Mouse (Mus musculus): Measurements from ENCODE around the gene 1700037H04Rik. TPM values are rescaled to one million over a fixed set of nuclear protein-coding genes. Genes with fewer than 3 reads are reported as not detected.

Gene 1700037H04Rik
- polyA plus RNA-seq, 1 experiment from 2014 or later, result 97.1 TPM

DNA sequence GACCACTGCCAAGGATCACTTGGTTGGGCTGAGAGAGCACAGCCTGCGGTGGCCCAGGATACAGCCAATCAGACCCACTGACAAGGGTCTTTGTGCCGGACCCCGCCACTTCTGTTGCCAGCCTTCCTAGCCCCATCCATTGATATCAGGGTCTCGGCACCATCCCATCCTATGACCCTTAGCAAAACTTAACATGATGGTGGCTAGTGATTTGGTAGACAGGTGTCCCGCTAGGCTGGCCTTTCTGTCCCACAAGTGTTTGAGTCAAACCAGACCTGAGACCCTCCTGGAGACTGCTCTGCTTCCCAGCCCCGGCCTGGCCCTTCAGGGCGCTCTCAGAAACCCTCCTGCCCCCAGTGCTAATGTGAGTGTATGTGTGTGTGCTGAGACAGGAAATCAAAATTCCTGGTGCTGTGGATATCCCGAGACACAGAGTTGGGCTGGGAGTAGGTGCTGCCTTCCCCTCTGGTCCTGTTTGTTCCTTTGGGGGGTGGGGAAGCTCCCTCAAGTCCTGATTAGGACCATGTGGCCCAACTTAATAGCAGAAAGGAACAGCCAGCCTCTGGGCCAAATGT lies 25.0 kb downstream of the 1700037H04Rik start:
- no peaks in the 10 kb centered on the region for H3K27me3 ChIP-seq (replicated peaks; ENCODE audit: control insufficient read depth, insufficient read depth, low read length)
- H3K4me1 ChIP-seq (replicated peaks; ENCODE audit: control insufficient read depth, insufficient read depth, low read length), result no peaks in the 10 kb centered on the region
- no peaks in the 10 kb centered on the region for H3K36me3 ChIP-seq (ENCODE audit: control insufficient read depth, insufficient read depth)
- no peaks in the 10 kb centered on the region for H3K9me3 ChIP-seq (ENCODE audit: control insufficient read depth, low read length)
- no peak overlapping the region for H3K4me2 ChIP-seq (ENCODE audit: low read length)
- H3K27ac ChIP-seq (ENCODE audit: low read length), result no peak overlapping the region
- no peak overlapping the region for H3K9ac ChIP-seq (replicated peaks; ENCODE audit: low read depth, low read length)
- ATAC-seq, result no peak
- no peak overlapping the region for H3K4me3 ChIP-seq (replicated peaks; ENCODE audit: low read length)
- WGBS, result 85% methylated on average over 8 of the region's 8 CpGs

DNA sequence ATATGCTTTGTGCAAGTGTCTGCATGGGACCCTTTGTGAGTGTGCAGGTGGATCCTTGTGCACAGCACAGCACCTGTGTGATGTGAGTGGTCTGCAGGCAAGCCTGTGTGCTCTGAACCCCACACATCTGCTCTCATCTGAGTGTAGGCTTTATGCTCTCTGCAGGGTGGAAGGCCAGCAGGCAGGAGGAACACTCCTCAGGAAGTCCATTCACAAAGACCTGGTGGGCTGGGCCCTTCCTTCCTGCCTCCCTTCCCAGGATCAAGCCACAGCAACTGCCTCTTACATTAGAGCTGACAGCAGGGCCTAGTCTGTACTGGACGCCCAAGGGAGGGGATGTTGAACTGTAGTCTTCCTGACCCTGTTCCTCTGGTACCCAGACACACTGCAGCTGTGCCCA lies 25.5 kb downstream of the 1700037H04Rik start:
- Histone ChIP-seq H3K4me2 (ENCODE audit: low read length) (no peak overlapping the region), H3K4me1 (replicated peaks; ENCODE audit: control insufficient read depth, insufficient read depth, low read length) (no peaks in the 10 kb centered on the region), H3K9me3 (ENCODE audit: control insufficient read depth, low read length) (no peaks in the 10 kb centered on the region), H3K27ac (ENCODE audit: low read length) (no peak overlapping the region), H3K9ac (replicated peaks; ENCODE audit: low read depth, low read length) (no peak overlapping the region), H3K36me3 (ENCODE audit: control insufficient read depth, insufficient read depth) (no peaks in the 10 kb centered on the region), H3K4me3 (replicated peaks; ENCODE audit: low read length) (no peak overlapping the region), H3K27me3 (replicated peaks; ENCODE audit: control insufficient read depth, insufficient read depth, low read length) (no peaks in the 10 kb centered on the region)
- WGBS, result 57% methylated on average over 1 of the region's 1 CpGs
- no peak for ATAC-seq

- Histone ChIP-seq H3K4me2 (ENCODE audit: low read length) (no peak within 1 kb of the TSS), H3K36me3 (ENCODE audit: control insufficient read depth, insufficient read depth) (no peaks in the 10 kb centered on the region), H3K27ac (ENCODE audit: low read length) (no peak within 1 kb of the TSS), H3K9me3 (ENCODE audit: control insufficient read depth, low read length) (no peaks in the 10 kb centered on the region), H3K9ac (replicated peaks; ENCODE audit: low read depth, low read length) (no peak within 1 kb of the TSS), H3K27me3 (replicated peaks; ENCODE audit: control insufficient read depth, insufficient read depth, low read length) (no peaks in the 10 kb centered on the region), H3K4me1 (replicated peaks; ENCODE audit: control insufficient read depth, insufficient read depth, low read length) (no peaks in the 10 kb centered on the region), H3K4me3 (replicated peaks; ENCODE audit: low read length) (no peak within 1 kb of the TSS)
- no peak for ATAC-seq
- 89% methylated on average over 9 of the region's 9 CpGs for WGBS
These were observed 26.8 kb downstream of the 1700037H04Rik start, which contains the start of gene Gm11037 for GRCm38 (mm10) chr2:131132930-131133547. TSS of gene Gm11037 (plus strand) at chr2:131133497.

DNA sequence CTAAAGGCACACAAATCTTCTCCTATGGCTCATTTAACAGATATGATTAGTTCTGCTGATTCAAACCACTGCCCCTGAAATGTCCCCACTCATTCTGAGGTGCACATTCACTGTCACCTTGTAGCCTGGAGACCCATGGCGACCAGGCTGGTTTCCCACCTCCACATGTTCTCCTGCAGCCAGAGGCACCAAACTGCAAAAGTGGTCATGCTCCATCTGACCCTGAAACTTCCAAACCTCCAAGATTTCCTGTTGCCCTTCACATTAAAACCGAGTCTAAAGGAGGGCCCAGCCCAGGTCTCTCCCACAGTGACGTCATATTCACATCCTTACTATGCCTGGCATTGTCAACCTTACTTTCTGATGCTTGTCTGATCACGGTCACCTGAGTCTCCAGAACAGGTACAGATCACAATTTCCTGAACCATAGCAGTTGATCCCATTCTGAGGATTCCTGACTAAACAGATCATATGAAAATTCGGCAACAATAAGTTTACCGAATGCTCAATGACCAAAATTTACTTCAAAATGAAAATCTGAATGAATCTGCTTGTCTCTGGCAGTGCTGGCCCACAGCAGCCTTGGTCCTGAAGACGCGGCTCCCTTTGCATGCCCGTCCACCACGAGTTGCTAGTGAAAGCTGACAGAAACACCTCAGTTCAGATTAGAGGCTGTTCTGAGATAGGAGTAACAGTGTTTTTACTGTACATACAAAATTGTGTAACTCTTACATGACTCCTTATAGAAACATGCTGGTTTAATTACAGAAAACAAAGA lies 27.6 kb downstream of the 1700037H04Rik start:
- Histone ChIP-seq H3K4me2 (ENCODE audit: low read length) (no peak overlapping the region), H3K9ac (replicated peaks; ENCODE audit: low read depth, low read length) (no peak overlapping the region), H3K9me3 (ENCODE audit: control insufficient read depth, low read length) (no peaks in the 10 kb centered on the region), H3K27me3 (replicated peaks; ENCODE audit: control insufficient read depth, insufficient read depth, low read length) (no peaks in the 10 kb centered on the region), H3K4me1 (replicated peaks; ENCODE audit: control insufficient read depth, insufficient read depth, low read length) (peaks cover 2% of the 10 kb centered on the region), H3K4me3 (replicated peaks; ENCODE audit: low read length) (no peak overlapping the region), H3K36me3 (ENCODE audit: control insufficient read depth, insufficient read depth) (no peaks in the 10 kb centered on the region), H3K27ac (ENCODE audit: low read length) (no peak overlapping the region)
- WGBS, result 87% methylated on average over 10 of the region's 10 CpGs
- ATAC-seq, result no peak

GRCm38 (mm10) chr2:131130849-131131248 lies 29.0 kb downstream of the 1700037H04Rik start:
- H3K4me2 ChIP-seq (ENCODE audit: low read length), result no peak overlapping the region
- no peaks in the 10 kb centered on the region for H3K36me3 ChIP-seq (ENCODE audit: control insufficient read depth, insufficient read depth)
- H3K9me3 ChIP-seq (ENCODE audit: control insufficient read depth, low read length), result no peaks in the 10 kb centered on the region
- no peak overlapping the region for H3K4me3 ChIP-seq (replicated peaks; ENCODE audit: low read length)
- ATAC-seq, result no peak
- no peaks in the 10 kb centered on the region for H3K27me3 ChIP-seq (replicated peaks; ENCODE audit: control insufficient read depth, insufficient read depth, low read length)
- H3K9ac ChIP-seq (replicated peaks; ENCODE audit: low read depth, low read length), result no peak overlapping the region
- no peak overlapping the region for H3K27ac ChIP-seq (ENCODE audit: low read length)
- 92% methylated on average over 2 of the region's 2 CpGs for WGBS
- H3K4me1 ChIP-seq (replicated peaks; ENCODE audit: control insufficient read depth, insufficient read depth, low read length), result peaks cover 6% of the 10 kb centered on the region

DNA sequence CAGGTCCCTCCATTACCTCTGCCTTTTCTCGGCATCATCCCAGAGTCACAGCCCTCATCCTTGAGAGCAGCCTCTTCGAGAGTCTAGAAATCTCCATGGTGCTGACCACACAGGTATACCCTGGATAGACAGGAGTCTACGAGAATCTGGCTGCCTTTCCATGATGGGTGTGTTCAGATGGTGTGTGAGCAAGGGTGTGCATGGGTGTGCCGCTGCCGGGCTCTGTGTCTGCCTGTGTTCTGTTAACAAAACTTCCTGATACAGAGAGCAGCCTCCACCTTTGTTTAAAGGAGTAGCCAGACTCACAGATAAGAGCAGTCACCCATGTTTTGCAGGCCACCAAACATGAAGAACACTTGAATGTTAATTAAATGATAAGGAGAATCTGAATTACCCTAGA lies 30.0 kb downstream of the 1700037H04Rik start:
- Histone ChIP-seq H3K4me3 (replicated peaks; ENCODE audit: low read length) (no peak overlapping the region), H3K4me1 (replicated peaks; ENCODE audit: control insufficient read depth, insufficient read depth, low read length) (peaks cover 6% of the 10 kb centered on the region), H3K9ac (replicated peaks; ENCODE audit: low read depth, low read length) (no peak overlapping the region), H3K27ac (ENCODE audit: low read length) (no peak overlapping the region), H3K9me3 (ENCODE audit: control insufficient read depth, low read length) (no peaks in the 10 kb centered on the region), H3K4me2 (ENCODE audit: low read length) (no peak overlapping the region), H3K36me3 (ENCODE audit: control insufficient read depth, insufficient read depth) (no peaks in the 10 kb centered on the region), H3K27me3 (replicated peaks; ENCODE audit: control insufficient read depth, insufficient read depth, low read length) (no peaks in the 10 kb centered on the region)
- WGBS, result 83% methylated on average over 5 of the region's 5 CpGs
- no peak for ATAC-seq

GRCm38 (mm10) chr2:131128636-131129157 lies 31.2 kb downstream of the 1700037H04Rik start:
- H3K9me3 ChIP-seq (ENCODE audit: control insufficient read depth, low read length), result no peaks in the 10 kb centered on the region
- WGBS, result 85% methylated on average over 3 of the region's 3 CpGs
- no peak overlapping the region for H3K4me2 ChIP-seq (ENCODE audit: low read length)
- no peak overlapping the region for H3K4me3 ChIP-seq (replicated peaks; ENCODE audit: low read length)
- no peaks in the 10 kb centered on the region for H3K27me3 ChIP-seq (replicated peaks; ENCODE audit: control insufficient read depth, insufficient read depth, low read length)
- no peak overlapping the region for H3K27ac ChIP-seq (ENCODE audit: low read length)
- ATAC-seq, result no peak
- peaks cover 6% of the 10 kb centered on the region for H3K4me1 ChIP-seq (replicated peaks; ENCODE audit: control insufficient read depth, insufficient read depth, low read length)
- H3K36me3 ChIP-seq (ENCODE audit: control insufficient read depth, insufficient read depth), result no peaks in the 10 kb centered on the region
- no peak overlapping the region for H3K9ac ChIP-seq (replicated peaks; ENCODE audit: low read depth, low read length)

DNA sequence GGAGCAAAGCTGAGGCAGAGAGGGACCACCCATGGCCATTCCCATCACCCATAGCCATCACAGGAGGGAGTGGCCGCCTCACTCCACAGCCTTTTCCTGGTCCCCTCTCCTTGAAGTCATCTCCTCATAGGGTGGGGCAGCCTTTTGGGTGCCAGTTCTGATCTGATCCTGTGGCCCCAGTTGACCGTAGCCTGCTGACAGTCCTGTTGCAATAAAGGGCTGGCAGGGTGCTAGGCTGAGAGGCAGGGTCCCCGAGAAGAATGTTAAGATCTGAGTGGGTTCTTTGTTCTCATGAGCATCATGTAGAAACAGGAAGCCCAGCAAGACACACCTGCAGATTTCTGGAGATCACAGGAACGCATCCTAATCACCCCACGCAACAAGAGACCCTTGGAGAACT lies 31.7 kb downstream of the 1700037H04Rik start:
- Histone ChIP-seq H3K4me3 (replicated peaks; ENCODE audit: low read length) (no peak overlapping the region), H3K4me2 (ENCODE audit: low read length) (no peak overlapping the region), H3K36me3 (ENCODE audit: control insufficient read depth, insufficient read depth) (no peaks in the 10 kb centered on the region), H3K9ac (replicated peaks; ENCODE audit: low read depth, low read length) (no peak overlapping the region), H3K27ac (ENCODE audit: low read length) (no peak overlapping the region), H3K4me1 (replicated peaks; ENCODE audit: control insufficient read depth, insufficient read depth, low read length) (peaks cover 6% of the 10 kb centered on the region), H3K27me3 (replicated peaks; ENCODE audit: control insufficient read depth, insufficient read depth, low read length) (no peaks in the 10 kb centered on the region), H3K9me3 (ENCODE audit: control insufficient read depth, low read length) (no peaks in the 10 kb centered on the region)
- ATAC-seq, result no peak
- 85% methylated on average over 5 of the region's 5 CpGs for WGBS

- peaks cover 6% of the 10 kb centered on the region for H3K4me1 ChIP-seq (replicated peaks; ENCODE audit: control insufficient read depth, insufficient read depth, low read length)
- H3K4me2 ChIP-seq (ENCODE audit: low read length), result peak within 1 kb of the TSS; percentile 62
- peak within 1 kb of the TSS; percentile 33 for H3K4me3 ChIP-seq (replicated peaks; ENCODE audit: low read length)
- peak within 1 kb of the TSS; percentile 56 for H3K9ac ChIP-seq (replicated peaks; ENCODE audit: low read depth, low read length)
- H3K9me3 ChIP-seq (ENCODE audit: control insufficient read depth, low read length), result no peaks in the 10 kb centered on the region
- ATAC-seq, result peak; percentile 61
- no peak within 1 kb of the TSS for H3K27ac ChIP-seq (ENCODE audit: low read length)
- no peaks in the 10 kb centered on the region for H3K27me3 ChIP-seq (replicated peaks; ENCODE audit: control insufficient read depth, insufficient read depth, low read length)
- 1% methylated on average over 28 of the region's 28 CpGs for WGBS
- H3K36me3 ChIP-seq (ENCODE audit: control insufficient read depth, insufficient read depth), result no peaks in the 10 kb centered on the region
These were observed 32.6 kb downstream of the 1700037H04Rik start, which contains the start of gene Hspa12b for GRCm38 (mm10) chr2:131127161-131127730. TSS of gene Hspa12b (plus strand) at chr2:131127280.
